Mouse (Mus musculus) heart, postnatal 14 days (tissue): ENCODE results near the gene Lrrc20. TPM values are rescaled to one million over a fixed set of nuclear protein-coding genes. Genes with fewer than 3 reads are reported as not detected.
A peak's percentile ranks its signal among the peaks of the same experiment; 100 is the strongest.
"Not testable (repeated sequence)": the region's sequence is repeated elsewhere in the genome, so short reads cannot be mapped to it uniquely, and the experiment has no call there.

ENCODE experiments used
- DNase-seq, 2 experiments: peaks; one replicate each; pipeline ENCODE4 v3.0.0; 2021 to 2022
- intact Hi-C: fragments of 180-260 bp; cut with DNase I; formaldehyde crosslinking; loops from one replicate; pipeline ENCODE4 v1.15.1; 2025
- total RNA-seq, 2 experiments: library from RNA; stranded (reverse); gene quantifications; 2 replicates each; pipeline ENCODE4 v1.2.3; 2021

Lrrc20 gene
- total RNA-seq, 2 experiments from 2014 or later, result 24.5 to 25.8 TPM

- no peak for DNase-seq
- intact Hi-C loops, result no loop called here
Measured at GRCm38 (mm10) chr10:61555155-61555554, 79.6 kb downstream of the Lrrc20 start.

- DNase-seq, result no peak
- intact Hi-C loops, result no loop called here
Measured at GRCm38 (mm10) chr10:61558631-61559030, 83.0 kb downstream of the Lrrc20 start.

- intact Hi-C loops, result no loop called here
- DNase-seq, result no peak
Measured at GRCm38 (mm10) chr10:61559544-61559943, 83.9 kb downstream of the Lrrc20 start.

- intact Hi-C loops, result no loop called here
- DNase-seq, result no peak
Measured at GRCm38 (mm10) chr10:61563550-61563949, 87.9 kb downstream of the Lrrc20 start.

- intact Hi-C loops, result no loop called here
- DNase-seq, result no peak
Measured at GRCm38 (mm10) chr10:61564408-61564807, 88.8 kb downstream of the Lrrc20 start.

- intact Hi-C loops, result no loop called here
- DNase-seq, result no peak
Measured at GRCm38 (mm10) chr10:61570181-61570580, 94.6 kb downstream of the Lrrc20 start.

- intact Hi-C loops, result no loop called here
- DNase-seq, result no peak
Measured at GRCm38 (mm10) chr10:61572126-61572525, 96.5 kb downstream of the Lrrc20 start.

- no peak for DNase-seq
- intact Hi-C loops, result no loop called here
Measured at GRCm38 (mm10) chr10:61576120-61576767, 100.6 kb downstream of the Lrrc20 start.

- intact Hi-C loops, result no loop called here
Measured at GRCm38 (mm10) chr10:61587241-61587849, 111.7 kb downstream of the Lrrc20 start.

GRCm38 (mm10) chr10:61597991-61598390 lies 122.4 kb downstream of the Lrrc20 start:
- DNase-seq, result no peak
- intact Hi-C loops, result no loop called here

More at GRCm38 (mm10) chr10:61587241-61587849, 111.7 kb downstream of the Lrrc20 start:
- no peak for DNase-seq

- DNase-seq, result no peak
- intact Hi-C loops, result loop anchor here (5.0 kb wide), 1 partner anchor 132 kb away; no protein-coding TSS in a partner anchor
Measured at GRCm38 (mm10) chr10:61599556-61600114, 124.0 kb downstream of the Lrrc20 start.

GRCm38 (mm10) chr10:61602283-61603033 lies 126.9 kb downstream of the Lrrc20 start:
- DNase-seq, result peak; percentile 49 to 72
- intact Hi-C loops, result loop anchor here (2.0 to 5.0 kb wide), 3 partner anchors 56 to 135 kb away; no protein-coding TSS in a partner anchor

GRCm38 (mm10) chr10:61604376-61605065 lies 128.9 kb downstream of the Lrrc20 start:
- DNase-seq, result no peak
- intact Hi-C loops, result loop anchor here (5.0 kb wide), 1 partner anchor 137 kb away; no protein-coding TSS in a partner anchor

GRCm38 (mm10) chr10:61605381-61605780 lies 129.8 kb downstream of the Lrrc20 start:
- DNase-seq, intact Hi-C loops: not testable (repeated sequence)

- peak; percentile 61 to 77 for DNase-seq
- intact Hi-C loops, result no loop called here
Measured at GRCm38 (mm10) chr10:61605851-61606250, 130.2 kb downstream of the Lrrc20 start.

- intact Hi-C loops, result no loop called here
- no peak for DNase-seq
Measured at GRCm38 (mm10) chr10:61608233-61608632, 132.6 kb downstream of the Lrrc20 start.

GRCm38 (mm10) chr10:61610650-61611235 lies 135.1 kb downstream of the Lrrc20 start:
- DNase-seq, result peak in 1 of 2 experiments; percentile 44
- intact Hi-C loops, result no loop called here

GRCm38 (mm10) chr10:61614311-61614710 lies 138.7 kb downstream of the Lrrc20 start:
- intact Hi-C loops, result no loop called here
- no peak for DNase-seq

- intact Hi-C loops, result no loop called here
- DNase-seq, result no peak
Measured at GRCm38 (mm10) chr10:61618528-61618927, 142.9 kb downstream of the Lrrc20 start.

- intact Hi-C loops, result no loop called here
- DNase-seq, result no peak
Measured at GRCm38 (mm10) chr10:61621681-61622080, 146.1 kb downstream of the Lrrc20 start.
